Comparison of ENCODE assay signal across 8 mouse cellular contexts in genomic region chr13:70883891-70884890, GRCm38 (mm10). TPM values are rescaled to one million over a fixed set of nuclear protein-coding genes. Genes with fewer than 3 reads are reported as not detected.
A peak's percentile ranks its signal among the peaks of the same experiment; 100 is the strongest.
DNase-seq lines count a peak whose midpoint lies in the region; ATAC-seq and TF ChIP-seq lines count a peak whose summit lies in the region.

No protein-coding gene starts in this region.

- no peak overlapping the region for H3K9ac ChIP-seq in embryonic facial prominence, embryonic 13.5 days
- peak overlapping the region; percentile 55; the same call in 1 of the 2 replicates for H3K9ac ChIP-seq in heart, embryonic 13.5 days

- H3K4me3 ChIP-seq in embryonic facial prominence, embryonic 13.5 days, result no peak overlapping the region
- H3K4me3 ChIP-seq in heart, embryonic 13.5 days, result peak overlapping the region; percentile 5; the same call in 1 of the 2 replicates
- no peak overlapping the region for H3K4me3 ChIP-seq in myocyte

- ATAC-seq in embryonic facial prominence, embryonic 13.5 days (ENCODE audit: insufficient number of reproducible peaks, insufficient read depth, low FRiP score, low TSS enrichment, low read depth), result no peak
- no peak for ATAC-seq in heart, embryonic 13.5 days (ENCODE audit: extremely low read depth, insufficient number of reproducible peaks, low FRiP score, low TSS enrichment)
- no peak for ATAC-seq in megakaryocyte-erythroid progenitor cell, adult 5-6 weeks (replicated peaks; ENCODE audit: low FRiP score, low TSS enrichment, poor library complexity, severe bottlenecking)
- ATAC-seq in activated CD4-positive, CD25-positive, alpha-beta regulatory T cell, adult 4 months, result no peak

- WGBS in embryonic facial prominence, embryonic 13.5 days, result 68% methylated on average over 12 of the region's 12 CpGs
- WGBS in heart, embryonic 13.5 days, result 22% methylated on average over 12 of the region's 12 CpGs

- no peaks in the 10 kb centered on the region for H3K79me2 ChIP-seq in myocyte (ENCODE audit: control insufficient read depth, insufficient read depth)

- TF ChIP-seq POLR2A in myocyte (IDR thresholded peaks at IDR 0.05; ENCODE audit: insufficient read length, low read depth), result no peak

- H3K9me3 ChIP-seq in embryonic facial prominence, embryonic 13.5 days, result no peaks in the 10 kb centered on the region
- no peaks in the 10 kb centered on the region for H3K9me3 ChIP-seq in heart, embryonic 13.5 days

- DNase-seq in ovary, adult 18-20 months (ENCODE audit: low spot score), result peak; percentile 6
- DNase-seq in ovary, postnatal 10 days (ENCODE audit: low spot score), result no peak
- peak; percentile 88 for DNase-seq in layer of hippocampus, adult 9-11 months

- no peak overlapping the region for H3K4me2 ChIP-seq in embryonic facial prominence, embryonic 13.5 days
- peak overlapping the region; percentile 54 for H3K4me2 ChIP-seq in heart, embryonic 13.5 days
- peak overlapping the region; percentile 24 for H3K4me2 ChIP-seq in myocyte (ENCODE audit: low read depth)

- H3K36me3 ChIP-seq in embryonic facial prominence, embryonic 13.5 days, result no peaks in the 10 kb centered on the region
- no peaks in the 10 kb centered on the region for H3K36me3 ChIP-seq in heart, embryonic 13.5 days
- H3K36me3 ChIP-seq in myocyte (ENCODE audit: control insufficient read depth, insufficient read depth), result no peaks in the 10 kb centered on the region

- no peak overlapping the region for H3ac ChIP-seq in myocyte (ENCODE audit: control insufficient read depth, insufficient read length)

- 0 out of 2 replicates have a peak, but pooled peaks cover 4% of the 10 kb centered on the region for H3K27me3 ChIP-seq in embryonic facial prominence, embryonic 13.5 days
- H3K27me3 ChIP-seq in heart, embryonic 13.5 days (replicated peaks), result no peaks in the 10 kb centered on the region
- H3K27me3 ChIP-seq in myocyte (ENCODE audit: control insufficient read depth, insufficient read depth, insufficient read length), result peaks cover 28% of the 10 kb centered on the region

- H3K27ac ChIP-seq in embryonic facial prominence, embryonic 13.5 days, result 0 out of 2 replicates have a peak overlapping the region, but pooled peaks have one; percentile 1
- H3K27ac ChIP-seq in heart, embryonic 13.5 days (replicated peaks), result peak overlapping the region; percentile 87

- H3K4me1 ChIP-seq in embryonic facial prominence, embryonic 13.5 days, result 0 out of 2 replicates have a peak, but pooled peaks cover 3% of the 10 kb centered on the region
- H3K4me1 ChIP-seq in heart, embryonic 13.5 days, result peaks cover 32% of the 10 kb centered on the region

TF ChIP-seq in myocyte, 11 proteins besides CTCF, POLR2A, EP300 and RAD21:
- peak in 2 of 3 experiments; percentile 25 to 30 for TF ChIP-seq MYOG (IDR thresholded peaks at IDR 0.05; ENCODE audit: control insufficient read depth in 1 of 3, insufficient read depth in 1 of 3, insufficient read length in 2 of 3, low read depth in 2 of 3)
- TF ChIP-seq MYOD1 (IDR thresholded peaks at IDR 0.05; ENCODE audit: control insufficient read depth in 1 of 3, insufficient read length in 2 of 3, low read depth in 2 of 3), result peak in 1 of 3 experiments; percentile 51
- TF ChIP-seq USF1 (IDR thresholded peaks at IDR 0.05; ENCODE audit: low read depth), result no peak

RNA-seq across cellular contexts. Expression of gene Adamts16, which starts 42.6 kb away (rescaled TPM):
- 0.36 and 0.55 TPM in 2 replicates for polyA plus RNA-seq in embryonic facial prominence, embryonic 13.5 days (2015; fragmentation: Nextera tagmentation; extraction: Ambion mirVana)
- polyA plus RNA-seq in heart, embryonic 13.5 days (2015; fragmentation: Nextera tagmentation; extraction: Ambion mirVana), result 0.12 and 0.13 TPM in 2 replicates
- 0.67 TPM for polyA plus RNA-seq in myocyte (2012; fragmentation: generic; extraction: Trizol)
- total RNA-seq in megakaryocyte-erythroid progenitor cell, adult 5-6 weeks (2014; fragmentation: Nextera tagmentation), result not detected in 2 replicates
- total RNA-seq in megakaryocyte-erythroid progenitor cell, adult 5-6 weeks (2017), result not detected in 2 replicates
- polyA plus RNA-seq in activated CD4-positive, CD25-positive, alpha-beta regulatory T cell, adult 4 months (2017; shearing (Covaris generic)), result under 1 TPM in 1 of 2 experiments, not detected in 1; 0.17 TPM
